Mouse (Mus musculus): ENCODE measurements around the gene Ncln.

DNA sequence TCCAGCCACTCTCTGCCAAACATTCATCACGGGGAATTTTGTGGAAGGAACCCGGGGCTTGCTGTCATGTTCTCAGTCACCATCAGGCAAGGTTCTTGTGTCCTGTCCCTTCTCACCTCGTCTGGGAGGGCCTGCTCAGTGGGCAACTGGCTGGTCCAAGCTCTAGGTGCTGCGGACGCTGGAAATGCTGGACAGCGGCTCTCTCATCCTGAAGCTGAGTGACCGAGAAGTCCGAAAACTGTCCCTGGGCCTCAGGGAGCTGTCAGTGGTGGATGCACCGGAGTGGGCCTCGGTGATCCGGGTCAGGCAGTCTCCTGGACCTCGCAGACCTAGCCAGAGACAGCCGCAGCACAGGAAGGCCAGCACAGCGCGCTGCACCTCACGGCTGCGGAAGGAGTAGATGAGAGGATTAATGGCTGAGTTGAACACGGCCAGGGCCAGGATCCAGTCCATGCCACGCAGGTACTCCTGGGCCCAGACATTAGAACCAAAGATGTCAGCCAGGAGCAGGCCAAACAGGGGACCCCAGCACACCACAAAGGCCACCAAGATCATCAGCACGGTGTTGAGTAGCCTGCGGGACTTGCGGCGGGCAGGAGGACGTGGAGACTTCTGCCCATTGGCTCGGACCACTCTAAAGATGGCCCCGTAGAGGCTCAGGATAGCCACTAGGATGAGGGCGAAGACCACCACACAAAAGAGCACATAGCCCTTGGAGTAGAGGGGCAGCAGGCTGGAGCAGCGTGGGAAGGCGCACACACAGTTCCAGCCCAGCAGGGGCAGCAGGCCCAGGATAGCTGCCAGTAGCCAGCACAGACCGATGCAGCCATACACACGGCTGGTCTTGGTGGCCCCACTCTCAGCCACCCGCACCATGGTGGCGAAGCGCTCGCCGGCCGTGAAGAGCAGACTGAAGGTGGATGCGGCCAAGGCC is 2.4 kb upstream of the Ncln start:
- TF ChIP-seq CTCF (IDR thresholded peaks at IDR 0.05; ENCODE audit: low read depth, low read length) (peak; percentile 14; the same call in 1 of the 2 replicates), GATA1 (IDR thresholded peaks at IDR 0.05; ENCODE audit: borderline replicate concordance, low read length) (no peak), TAL1 (conservative IDR thresholded peaks at IDR 0.05; ENCODE audit: low read depth, low read length) (no peak), GATA2 (IDR thresholded peaks at IDR 0.05; ENCODE audit: borderline replicate concordance, low read depth, low read length) (no peak)
